Mouse (Mus musculus): ENCODE data around the gene Flt3l.
"Not testable (repeated sequence)": the region's sequence is repeated elsewhere in the genome, so short reads cannot be mapped to it uniquely, and the experiment has no call there.

Gene Flt3l

GRCm38 (mm10) chr7:45141914-45142313 lies 5.7 kb upstream of the Flt3l start:
- no peak for DNase-seq (ENCODE audit: low spot score in 2 of 2)

- peak; percentile 45 to 55 for DNase-seq (ENCODE audit: low spot score in 2 of 2)
Observed at GRCm38 (mm10) chr7:45141319-45141718, 5.1 kb upstream of the Flt3l start.

- no peak for DNase-seq (ENCODE audit: low spot score in 2 of 2)
Observed at GRCm38 (mm10) chr7:45139904-45140723, 3.9 kb upstream of the Flt3l start.

GRCm38 (mm10) chr7:45138403-45138802 lies 2.2 kb upstream of the Flt3l start:
- no peak for DNase-seq (ENCODE audit: low spot score in 2 of 2)

GRCm38 (mm10) chr7:45137171-45138006 lies 1.2 kb upstream of the Flt3l start:
- DNase-seq (ENCODE audit: low spot score in 2 of 2), result no peak

GRCm38 (mm10) chr7:45135370-45135769 lies 862 bp downstream of the Flt3l start:
- no peak for DNase-seq (ENCODE audit: low spot score in 2 of 2)

- DNase-seq (ENCODE audit: low spot score in 2 of 2), result no peak
Observed at GRCm38 (mm10) chr7:45134544-45135026, 1.6 kb downstream of the Flt3l start.

GRCm38 (mm10) chr7:45133446-45134159 lies 2.6 kb downstream of the Flt3l start:
- no peak for DNase-seq (ENCODE audit: low spot score in 2 of 2)

- no peak for DNase-seq (ENCODE audit: low spot score in 2 of 2)
Observed at GRCm38 (mm10) chr7:45131850-45132249, 4.4 kb downstream of the Flt3l start.

- no peak for DNase-seq (ENCODE audit: low spot score in 2 of 2)
Observed at GRCm38 (mm10) chr7:45129776-45130512, 6.3 kb downstream of the Flt3l start.

- no peak for DNase-seq (ENCODE audit: low spot score in 2 of 2)
Observed at GRCm38 (mm10) chr7:45129318-45129717, 6.9 kb downstream of the Flt3l start.

- DNase-seq (ENCODE audit: low spot score in 2 of 2), result peak; percentile 96 to 98
Observed at GRCm38 (mm10) chr7:45128624-45129246, 7.5 kb downstream of the Flt3l start, which contains the start of gene Rpl13a. Gene Rpl13a, minus strand, starts transcription at chr7:45128761.

GRCm38 (mm10) chr7:45127700-45128224 lies 8.5 kb downstream of the Flt3l start:
- DNase-seq (ENCODE audit: low spot score in 2 of 2), result no peak

- no peak for DNase-seq (ENCODE audit: low spot score in 2 of 2)
Observed at GRCm38 (mm10) chr7:45126844-45127699, 9.2 kb downstream of the Flt3l start.

- DNase-seq (ENCODE audit: low spot score in 2 of 2), result no peak
Observed at GRCm38 (mm10) chr7:45126147-45126843, 9.9 kb downstream of the Flt3l start.

- not testable (repeated sequence) for DNase-seq (ENCODE audit: low spot score in 2 of 2)
Observed at GRCm38 (mm10) chr7:45125649-45126048, 10.6 kb downstream of the Flt3l start.

GRCm38 (mm10) chr7:45125144-45125600 lies 11.1 kb downstream of the Flt3l start:
- no peak for DNase-seq (ENCODE audit: low spot score in 2 of 2)

- peak; percentile 98 to 99 for DNase-seq (ENCODE audit: low spot score in 2 of 2)
Observed at GRCm38 (mm10) chr7:45124224-45125143, 11.7 kb downstream of the Flt3l start, which contains the start of gene Rps11. Gene Rps11, minus strand, starts transcription at chr7:45124439.

Measured in thymus, postnatal 10 days (tissue).